Mouse (Mus musculus): ENCODE measurements around the gene Gm9970. TPM values are rescaled to one million over a fixed set of nuclear protein-coding genes. Genes with fewer than 3 reads are reported as not detected.

Gene Gm9970
- polyA plus RNA-seq, 1 experiment = not detected

GRCm38 (mm10) chr5:31198616-31199320 is 42.3 kb downstream of the Gm9970 start:
- WGBS = 77% methylated on average over 5 of the region's 5 CpGs
- DNase-seq (ENCODE audit: low read depth, low spot score) = no peak

GRCm38 (mm10) chr5:31198170-31198569 is 42.9 kb downstream of the Gm9970 start:
- WGBS = 76% methylated on average over 9 of the region's 9 CpGs
- no peak for DNase-seq (ENCODE audit: low read depth, low spot score)

GRCm38 (mm10) chr5:31197072-31197471 is 44.0 kb downstream of the Gm9970 start:
- WGBS = 92% methylated on average over 12 of the region's 12 CpGs
- DNase-seq (ENCODE audit: low read depth, low spot score) = no peak

- WGBS = 84% methylated on average over 10 of the region's 10 CpGs
- no peak for DNase-seq (ENCODE audit: low read depth, low spot score)
Observed at GRCm38 (mm10) chr5:31196207-31196606, 44.8 kb downstream of the Gm9970 start.

- no peak for DNase-seq (ENCODE audit: low read depth, low spot score)
- 83% methylated on average over 4 of the region's 4 CpGs for WGBS
Observed at GRCm38 (mm10) chr5:31195671-31196070, 45.4 kb downstream of the Gm9970 start.

GRCm38 (mm10) chr5:31194486-31195485 is 46.2 kb downstream of the Gm9970 start:
- no peak for DNase-seq (ENCODE audit: low read depth, low spot score)
- 83% methylated on average over 16 of the region's 16 CpGs for WGBS

GRCm38 (mm10) chr5:31193631-31194281 is 47.3 kb downstream of the Gm9970 start:
- DNase-seq (ENCODE audit: low read depth, low spot score) = no peak
- 6% methylated on average over 25 of the region's 25 CpGs for WGBS

GRCm38 (mm10) chr5:31192939-31193630 is 47.9 kb downstream of the Gm9970 start, which contains the start of the genes Snx17 and Eif2b4:
TSS of gene Snx17 (plus strand) at chr5:31193227.
TSS of gene Eif2b4 (minus strand) at chr5:31193430.
- peak; percentile 98 for DNase-seq (ENCODE audit: low read depth, low spot score)
- under 1% methylated on average over 48 of the region's 48 CpGs for WGBS

GRCm38 (mm10) chr5:31192045-31192938 is 48.7 kb downstream of the Gm9970 start:
- DNase-seq (ENCODE audit: low read depth, low spot score) = peak; percentile 76
- 6% methylated on average over 42 of the region's 42 CpGs for WGBS

Other genes starting within 250 kb of the Gm9970 start
- 92.9 and 98.2 TPM in 2 replicates for gene Atraid, start 192.9 kb downstream of the Gm9970 start, polyA plus RNA-seq (2012; rRNA removed)
- 73.4 and 107 TPM in 2 replicates for gene Slc5a6, start 192.3 kb downstream of the Gm9970 start, polyA plus RNA-seq (2012; rRNA removed)
- gene Cad, start 186.5 kb downstream of the Gm9970 start, polyA plus RNA-seq (2012; rRNA removed) = 15.1 and 21.2 TPM in 2 replicates
- gene Dnajc5g, start 134.9 kb downstream of the Gm9970 start, polyA plus RNA-seq (2012; rRNA removed) = not detected in 2 replicates
- 0.14 and 0.16 TPM in 2 replicates for gene Slc30a3, start 133.0 kb downstream of the Gm9970 start, polyA plus RNA-seq (2012; rRNA removed)
- 0.05 TPM in 1 of 2 replicates, not detected in the other for gene Trim54, start 124.5 kb downstream of the Gm9970 start, polyA plus RNA-seq (2012; rRNA removed)
- not detected in 2 replicates for gene Ucn, start 102.4 kb downstream of the Gm9970 start, polyA plus RNA-seq (2012; rRNA removed)
- gene Mpv17, start 87.0 kb downstream of the Gm9970 start, polyA plus RNA-seq (2012; rRNA removed) = 46.8 and 47.5 TPM in 2 replicates
- 0.38 and 0.71 TPM in 2 replicates for gene Gm29609, start 61.3 kb downstream of the Gm9970 start, polyA plus RNA-seq (2012; rRNA removed)
- gene Gtf3c2, start 61.1 kb downstream of the Gm9970 start, polyA plus RNA-seq (2012; rRNA removed) = 46.9 and 53.6 TPM in 2 replicates
- gene Snx17, start 48.0 kb downstream of the Gm9970 start, polyA plus RNA-seq (2012; rRNA removed) = 73.2 and 81.2 TPM in 2 replicates
- gene Eif2b4, start 47.8 kb downstream of the Gm9970 start, polyA plus RNA-seq (2012; rRNA removed) = 51.0 and 54.4 TPM in 2 replicates
- gene Zfp513, start 38.9 kb downstream of the Gm9970 start, polyA plus RNA-seq (2012; rRNA removed) = 35.0 and 46.0 TPM in 2 replicates
- 47.4 and 58.8 TPM in 2 replicates for gene Ppm1g, start 20.5 kb downstream of the Gm9970 start, polyA plus RNA-seq (2012; rRNA removed)
- gene Nrbp1, start 368 bp downstream of the Gm9970 start, polyA plus RNA-seq (2012; rRNA removed) = 143 and 149 TPM in 2 replicates
- 186 and 200 TPM in 2 replicates for gene Krtcap3, start 10.5 kb upstream of the Gm9970 start, polyA plus RNA-seq (2012; rRNA removed)
- 26.5 and 33.0 TPM in 2 replicates for gene Ift172, start 49.9 kb upstream of the Gm9970 start, polyA plus RNA-seq (2012; rRNA removed)
- gene Fndc4, start 54.8 kb upstream of the Gm9970 start, polyA plus RNA-seq (2012; rRNA removed) = 1.8 and 2.6 TPM in 2 replicates
- 0.15 and 0.26 TPM in 2 replicates for gene Gckr, start 56.2 kb upstream of the Gm9970 start, polyA plus RNA-seq (2012; rRNA removed)
- 7.0 and 8.8 TPM in 2 replicates for gene Zfp512, start 211.2 kb upstream of the Gm9970 start, polyA plus RNA-seq (2012; rRNA removed)
- gene 4930548H24Rik, start 244.5 kb upstream of the Gm9970 start, polyA plus RNA-seq (2012; rRNA removed) = not detected in 2 replicates